Mouse (Mus musculus): ENCODE measurements around the gene Hmx3.

Hmx3 gene

GRCm38 (mm10) chr7:131542115-131542871 lies at the start of gene Hmx3:
Gene Hmx3 (plus strand): TSS chr7:131542867.
- DNase-seq (ENCODE audit: low spot score) = no peak

- DNase-seq (ENCODE audit: low spot score) = no peak
Measured at GRCm38 (mm10) chr7:131503739-131504138, 38.9 kb upstream of the Hmx3 start.

GRCm38 (mm10) chr7:131539979-131540378 lies 2.7 kb upstream of the Hmx3 start:
- peak; percentile 75 for DNase-seq (ENCODE audit: low spot score)

GRCm38 (mm10) chr7:131541184-131542114 lies 1.2 kb upstream of the Hmx3 start:
- DNase-seq (ENCODE audit: low spot score) = no peak

DNA sequence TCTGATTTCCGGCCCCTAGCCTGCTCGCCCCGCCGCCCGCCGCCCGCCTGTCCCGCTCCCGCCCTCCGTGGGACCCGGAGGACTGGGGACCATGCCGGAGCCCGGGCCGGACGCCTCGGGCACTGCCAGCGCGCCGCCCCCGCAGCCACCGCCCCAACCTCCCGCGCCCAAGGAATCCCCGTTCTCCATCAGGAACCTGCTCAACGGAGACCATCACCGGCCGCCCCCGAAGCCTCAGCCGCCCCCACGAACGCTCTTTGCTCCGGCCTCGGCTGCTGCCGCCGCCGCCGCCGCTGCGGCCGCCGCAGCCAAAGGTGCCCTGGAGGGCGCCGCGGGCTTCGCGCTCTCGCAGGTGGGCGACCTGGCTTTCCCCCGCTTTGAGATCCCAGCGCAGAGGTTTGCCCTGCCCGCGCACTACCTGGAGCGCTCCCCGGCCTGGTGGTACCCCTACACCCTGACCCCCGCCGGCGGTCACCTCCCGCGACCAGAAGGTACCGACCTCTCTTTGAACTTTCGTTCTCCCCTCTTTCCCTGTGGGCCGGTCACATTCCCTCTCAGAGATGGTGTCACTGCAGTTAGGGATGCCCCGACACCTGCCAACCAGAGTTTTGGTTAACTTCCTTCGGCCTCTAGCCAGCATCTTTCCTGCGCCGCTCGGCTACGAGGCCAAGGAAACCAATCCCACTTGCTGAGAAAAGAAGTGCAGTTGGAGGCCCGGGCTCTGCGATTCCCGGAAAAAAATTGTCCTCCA lies 380 bp downstream of the Hmx3 start:
- DNase-seq (ENCODE audit: low spot score) = no peak

GRCm38 (mm10) chr7:131543623-131544481 lies 1.2 kb downstream of the Hmx3 start:
- no peak for DNase-seq (ENCODE audit: low spot score)

GRCm38 (mm10) chr7:131544871-131545270 lies 2.2 kb downstream of the Hmx3 start:
- DNase-seq (ENCODE audit: low spot score) = no peak

GRCm38 (mm10) chr7:131545701-131546385 lies 3.2 kb downstream of the Hmx3 start:
- DNase-seq (ENCODE audit: low spot score) = no peak

GRCm38 (mm10) chr7:131546423-131546822 lies 3.8 kb downstream of the Hmx3 start:
- no peak for DNase-seq (ENCODE audit: low spot score)

GRCm38 (mm10) chr7:131547481-131547880 lies 4.8 kb downstream of the Hmx3 start:
- no peak for DNase-seq (ENCODE audit: low spot score)

DNA sequence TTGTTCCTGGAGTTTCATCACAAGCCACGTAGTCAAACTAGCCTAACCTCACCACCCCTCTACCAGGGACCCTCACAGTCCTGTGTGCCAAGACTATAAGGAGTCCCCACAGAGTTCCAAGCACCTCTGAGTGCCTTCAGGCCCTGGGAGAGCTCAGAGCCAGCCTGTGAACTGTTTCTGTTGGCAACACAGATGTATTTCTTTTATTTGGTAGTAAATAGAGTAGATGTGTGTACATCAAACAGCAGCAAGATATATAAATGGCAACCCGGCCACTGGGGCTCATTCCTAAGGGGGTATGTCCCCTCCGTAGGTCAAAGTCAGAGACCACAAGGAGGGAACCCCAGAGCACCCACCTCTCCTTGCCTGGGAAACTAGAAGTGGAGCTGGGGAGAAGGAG lies 5.8 kb downstream of the Hmx3 start, which contains the start of gene Hmx2:
Gene Hmx2, plus strand, starts transcription at position 301 of the 400 bp plus-strand sequence.
- no peak for DNase-seq (ENCODE audit: low spot score)

GRCm38 (mm10) chr7:131551471-131551870 lies 8.8 kb downstream of the Hmx3 start:
- DNase-seq (ENCODE audit: low spot score) = no peak

GRCm38 (mm10) chr7:131551931-131552741 lies 9.5 kb downstream of the Hmx3 start:
- no peak for DNase-seq (ENCODE audit: low spot score)

DNA sequence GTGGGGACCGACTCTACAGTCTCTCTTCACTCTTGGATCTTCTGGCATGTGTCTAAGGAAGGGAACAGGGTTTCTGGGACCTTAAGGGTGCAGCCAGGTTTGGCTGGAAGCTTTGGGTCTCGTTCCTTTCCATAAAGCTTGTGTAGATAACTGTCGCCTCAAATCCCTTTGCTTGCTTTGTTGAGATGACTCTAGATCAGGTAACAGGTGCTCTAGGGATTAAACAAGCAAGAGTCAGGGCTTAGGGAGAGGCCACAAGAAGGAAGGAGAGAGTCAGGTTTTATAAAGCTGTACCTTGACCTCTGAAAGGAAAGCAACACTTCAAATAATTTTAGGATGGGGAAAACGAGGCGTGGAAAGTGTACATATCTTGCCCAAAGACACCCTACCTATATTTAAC lies 10.1 kb downstream of the Hmx3 start:
- DNase-seq (ENCODE audit: low spot score) = no peak

GRCm38 (mm10) chr7:131553771-131554175 lies 11.1 kb downstream of the Hmx3 start:
- peak; percentile 37 for DNase-seq (ENCODE audit: low spot score)

DNA sequence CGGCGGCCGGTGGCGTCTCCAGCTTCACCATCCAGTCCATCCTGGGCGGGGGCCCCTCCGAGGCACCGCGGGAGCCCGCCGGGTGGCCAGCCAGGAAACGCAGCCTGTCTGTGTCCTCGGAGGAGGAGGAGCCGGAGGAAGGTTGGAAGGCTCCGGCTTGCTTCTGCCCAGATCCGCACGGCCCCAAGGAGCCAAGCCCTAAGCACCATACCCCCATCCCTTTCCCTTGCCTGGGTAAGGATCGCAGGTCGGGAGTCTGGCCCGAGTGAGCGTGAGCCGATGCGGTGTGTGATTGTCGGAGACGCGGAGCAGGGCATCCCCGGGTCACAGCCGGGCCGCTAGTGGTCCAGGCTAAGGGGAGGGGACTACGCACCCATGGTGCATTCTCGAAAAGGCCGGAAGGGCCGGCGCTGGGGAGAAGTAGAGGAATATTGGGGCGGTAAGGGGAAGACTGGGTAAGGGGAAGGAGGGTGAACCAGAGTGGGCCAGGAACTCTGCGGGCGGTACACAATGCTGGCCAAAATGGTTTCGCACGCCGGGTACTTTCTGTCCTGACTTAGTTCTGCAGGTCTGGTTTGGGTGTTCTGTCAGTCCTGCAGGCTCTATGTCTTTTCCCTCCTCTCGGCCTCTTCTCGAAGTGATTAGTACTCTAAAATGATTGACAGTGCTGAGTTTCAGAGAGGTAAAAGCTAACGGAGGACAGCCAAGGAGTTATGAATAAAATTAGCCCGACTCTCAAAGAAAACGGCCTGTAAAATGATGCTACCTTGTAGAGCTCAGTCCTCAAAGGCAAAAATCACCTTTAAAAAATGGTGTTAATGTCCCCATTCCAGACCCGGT lies 11.9 kb downstream of the Hmx3 start:
- DNase-seq (ENCODE audit: low spot score) = no peak

GRCm38 (mm10) chr7:131555301-131556081 lies 12.8 kb downstream of the Hmx3 start:
- peak; percentile 30 for DNase-seq (ENCODE audit: low spot score)

DNA sequence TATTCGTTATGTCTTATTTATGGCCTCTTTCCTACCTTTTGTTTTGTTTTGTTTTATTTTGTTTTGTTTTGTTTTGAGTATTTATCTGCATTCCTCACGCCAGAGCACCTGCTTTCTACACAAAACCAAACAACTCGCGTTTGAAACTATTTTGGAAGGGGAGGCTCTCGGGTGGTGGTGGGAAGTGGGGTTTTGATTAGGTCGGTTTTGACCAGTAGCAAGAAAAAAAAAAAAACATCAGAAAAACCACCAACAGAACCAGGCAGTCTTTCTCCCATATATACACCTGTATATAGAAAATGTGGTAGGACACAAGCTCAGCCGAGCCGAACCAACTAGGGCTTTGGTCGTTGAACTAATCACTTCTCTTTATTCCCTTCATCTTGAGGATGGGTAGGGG lies 13.4 kb downstream of the Hmx3 start:
- DNase-seq (ENCODE audit: low spot score) = no peak
